ENCODE assay signal across 8 mouse cellular contexts in the genomic region with DNA sequence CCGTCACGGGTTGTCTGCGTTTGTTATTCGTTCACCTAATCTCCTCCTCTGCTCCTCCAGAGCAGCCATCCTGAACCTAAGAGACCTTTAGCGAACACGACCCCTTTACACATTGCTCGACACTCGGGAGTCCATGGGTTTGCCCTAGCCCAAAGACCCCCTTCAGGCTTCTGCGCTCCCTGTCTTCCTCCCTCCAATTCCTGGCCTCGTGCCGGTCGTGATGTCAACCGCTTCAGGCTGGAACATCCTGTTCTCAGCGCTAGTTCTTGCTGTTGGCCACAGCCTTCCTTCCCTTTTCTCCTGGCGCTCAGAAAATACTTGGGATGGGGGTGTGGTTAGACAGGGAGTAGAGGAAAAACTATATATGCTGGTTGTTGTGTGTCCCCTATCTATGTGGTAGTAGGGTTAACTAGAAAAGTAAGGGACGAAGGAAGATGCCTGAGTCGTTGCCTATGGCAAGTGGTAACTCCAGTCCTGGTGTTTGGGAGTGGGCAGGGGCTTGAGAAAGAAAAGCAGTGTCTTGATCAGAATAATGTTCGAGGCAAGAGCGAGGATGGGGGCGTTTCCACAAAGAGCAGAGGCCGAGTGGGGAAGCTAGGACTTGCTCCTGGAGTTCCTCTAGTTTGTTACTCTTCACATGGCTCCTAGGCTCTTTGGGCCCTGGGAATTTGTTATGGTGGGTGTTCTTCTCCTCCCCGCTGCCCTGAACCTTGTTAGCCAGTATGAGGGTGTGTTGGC. TPM values are rescaled to one million over a fixed set of nuclear protein-coding genes. Genes with fewer than 3 reads are reported as not detected.
DNase-seq lines count a peak whose midpoint lies in the region; ATAC-seq lines count a peak whose summit lies in the region.

No protein-coding gene starts in this region.

- peaks cover 3% of the 10 kb centered on the region for H3K36me3 ChIP-seq in embryonic facial prominence, embryonic 11.5 days (replicated peaks; ENCODE audit: control insufficient read depth, insufficient read depth, low read depth, low read length)
- peaks cover 39% of the 10 kb centered on the region for H3K36me3 ChIP-seq in heart, embryonic 12.5 days
- peaks cover 38% of the 10 kb centered on the region for H3K36me3 ChIP-seq in kidney, embryonic 15.5 days

- under 1% methylated on average over 22 of the region's 22 CpGs for WGBS in embryonic facial prominence, embryonic 11.5 days
- WGBS in heart, embryonic 12.5 days, result under 1% methylated on average over 22 of the region's 22 CpGs
- WGBS in kidney, embryonic 15.5 days, result under 1% methylated on average over 22 of the region's 22 CpGs

- DNase-seq in thymus, postnatal 0 days (ENCODE audit: low spot score), result peak; percentile 30
- DNase-seq in thymus, postnatal 10 days (ENCODE audit: low spot score in 2 of 2), result no peak
- DNase-seq in embryonic facial prominence, embryonic 11.5 days (ENCODE audit: low spot score), result peak; percentile 30
- peak; percentile 92 to 95 for DNase-seq in lung, adult 18-20 months
- DNase-seq in right cerebral cortex, adult 2 months (ENCODE audit: low spot score in 2 of 2), result peak; percentile 59 to 65
- no peak for DNase-seq in frontal cortex, adult 2 months (ENCODE audit: extremely low spot score in 1 of 2, low spot score in 1 of 2)

- peaks cover 19% of the 10 kb centered on the region for H3K4me1 ChIP-seq in embryonic facial prominence, embryonic 11.5 days (ENCODE audit: control insufficient read depth, insufficient read depth, low read length)
- peaks cover 47% of the 10 kb centered on the region for H3K4me1 ChIP-seq in heart, embryonic 12.5 days (replicated peaks)
- H3K4me1 ChIP-seq in kidney, embryonic 15.5 days, result peaks cover 61% of the 10 kb centered on the region

- peak overlapping the region; percentile 47 for H3K4me3 ChIP-seq in embryonic facial prominence, embryonic 11.5 days (ENCODE audit: low read depth, low read length)
- H3K4me3 ChIP-seq in heart, embryonic 12.5 days, result peak overlapping the region; percentile 56
- peak overlapping the region; percentile 61 for H3K4me3 ChIP-seq in kidney, embryonic 15.5 days (replicated peaks)

- H3K27ac ChIP-seq in embryonic facial prominence, embryonic 11.5 days (replicated peaks; ENCODE audit: low read depth, low read length), result peak overlapping the region; percentile 5; the same call in 1 of the 2 replicates
- peak overlapping the region; percentile 95 for H3K27ac ChIP-seq in heart, embryonic 12.5 days (ENCODE audit: poor library complexity, severe bottlenecking)
- peak overlapping the region; percentile 95 for H3K27ac ChIP-seq in kidney, embryonic 15.5 days

- no peaks in the 10 kb centered on the region for H3K27me3 ChIP-seq in embryonic facial prominence, embryonic 11.5 days (ENCODE audit: control insufficient read depth, insufficient read depth, low read length)
- no peaks in the 10 kb centered on the region for H3K27me3 ChIP-seq in heart, embryonic 12.5 days (replicated peaks)
- H3K27me3 ChIP-seq in kidney, embryonic 15.5 days, result no peaks in the 10 kb centered on the region

- no peak for ATAC-seq in embryonic facial prominence, embryonic 11.5 days (replicated peaks; ENCODE audit: insufficient number of reproducible peaks, low FRiP score, low TSS enrichment, low read depth)
- ATAC-seq in heart, embryonic 12.5 days (ENCODE audit: insufficient number of reproducible peaks, low FRiP score), result no peak
- no peak for ATAC-seq in kidney, embryonic 15.5 days (replicated peaks; ENCODE audit: low FRiP score)

- H3K4me2 ChIP-seq in embryonic facial prominence, embryonic 11.5 days (ENCODE audit: low read depth, low read length), result peak overlapping the region; percentile 73
- H3K4me2 ChIP-seq in heart, embryonic 12.5 days, result peak overlapping the region; percentile 95
- peak overlapping the region; percentile 96 for H3K4me2 ChIP-seq in kidney, embryonic 15.5 days

- H3K9ac ChIP-seq in embryonic facial prominence, embryonic 11.5 days (replicated peaks; ENCODE audit: low read length), result peak overlapping the region; percentile 39
- H3K9ac ChIP-seq in heart, embryonic 12.5 days, result peak overlapping the region; percentile 78
- H3K9ac ChIP-seq in kidney, embryonic 15.5 days, result peak overlapping the region; percentile 66

- H3K9me3 ChIP-seq in embryonic facial prominence, embryonic 11.5 days (replicated peaks; ENCODE audit: control insufficient read depth, low read length), result no peaks in the 10 kb centered on the region
- no peaks in the 10 kb centered on the region for H3K9me3 ChIP-seq in heart, embryonic 12.5 days (replicated peaks)
- H3K9me3 ChIP-seq in kidney, embryonic 15.5 days (replicated peaks), result no peaks in the 10 kb centered on the region

RNA-seq across cellular contexts. Expression of a gene that starts 4.3 kb away (rescaled TPM):
- 3.5 and 4.7 TPM in 2 replicates for polyA plus RNA-seq in thymus, postnatal 0 days (2015; fragmentation: Nextera tagmentation; extraction: Ambion mirVana)
- polyA plus RNA-seq in embryonic facial prominence, embryonic 11.5 days (2014; fragmentation: Nextera tagmentation; extraction: Ambion mirVana), result 5.5 and 6.5 TPM in 2 replicates
- 9.4 and 9.8 TPM in 2 replicates for polyA plus RNA-seq in heart, embryonic 12.5 days (2016; fragmentation: Nextera tagmentation; extraction: Ambion mirVana)
- polyA plus RNA-seq in kidney, embryonic 15.5 days (2015; fragmentation: Nextera tagmentation; extraction: Ambion mirVana), result 12.1 and 13.7 TPM in 2 replicates
- polyA plus RNA-seq in frontal cortex, adult 2 months (2012; rRNA removed), result 42.7 and 55.8 TPM in 2 replicates

RNA-seq across cellular contexts. Expression of a gene that starts 11.1 kb away (rescaled TPM):
- 35.9 and 38.5 TPM in 2 replicates for polyA plus RNA-seq in thymus, postnatal 0 days (2015; fragmentation: Nextera tagmentation; extraction: Ambion mirVana)
- polyA plus RNA-seq in embryonic facial prominence, embryonic 11.5 days (2014; fragmentation: Nextera tagmentation; extraction: Ambion mirVana), result 48.8 and 61.9 TPM in 2 replicates
- 97.2 and 100 TPM in 2 replicates for polyA plus RNA-seq in heart, embryonic 12.5 days (2016; fragmentation: Nextera tagmentation; extraction: Ambion mirVana)
- 83.5 and 101 TPM in 2 replicates for polyA plus RNA-seq in kidney, embryonic 15.5 days (2015; fragmentation: Nextera tagmentation; extraction: Ambion mirVana)
- polyA plus RNA-seq in frontal cortex, adult 2 months (2012; rRNA removed), result 1,200 and 1,339 TPM in 2 replicates

RNA-seq across cellular contexts. Expression of a gene that starts 20.9 kb away (rescaled TPM):
- polyA plus RNA-seq in thymus, postnatal 0 days (2015; fragmentation: Nextera tagmentation; extraction: Ambion mirVana), result 0.39 and 0.71 TPM in 2 replicates
- 0.11 TPM in 1 of 2 replicates, not detected in the other for polyA plus RNA-seq in embryonic facial prominence, embryonic 11.5 days (2014; fragmentation: Nextera tagmentation; extraction: Ambion mirVana)
- 0.70 and 0.81 TPM in 2 replicates for polyA plus RNA-seq in heart, embryonic 12.5 days (2016; fragmentation: Nextera tagmentation; extraction: Ambion mirVana)
- 0.42 and 0.46 TPM in 2 replicates for polyA plus RNA-seq in kidney, embryonic 15.5 days (2015; fragmentation: Nextera tagmentation; extraction: Ambion mirVana)
- 0.78 and 0.86 TPM in 2 replicates for polyA plus RNA-seq in frontal cortex, adult 2 months (2012; rRNA removed)

RNA-seq across cellular contexts. Expression of a gene that starts 23.0 kb away (rescaled TPM):
- 0.49 and 0.64 TPM in 2 replicates for polyA plus RNA-seq in thymus, postnatal 0 days (2015; fragmentation: Nextera tagmentation; extraction: Ambion mirVana)
- not detected in 2 replicates for polyA plus RNA-seq in embryonic facial prominence, embryonic 11.5 days (2014; fragmentation: Nextera tagmentation; extraction: Ambion mirVana)
- 0.42 and 0.65 TPM in 2 replicates for polyA plus RNA-seq in heart, embryonic 12.5 days (2016; fragmentation: Nextera tagmentation; extraction: Ambion mirVana)
- polyA plus RNA-seq in kidney, embryonic 15.5 days (2015; fragmentation: Nextera tagmentation; extraction: Ambion mirVana), result 0.27 and 0.51 TPM in 2 replicates
- 1.8 and 1.9 TPM in 2 replicates for polyA plus RNA-seq in frontal cortex, adult 2 months (2012; rRNA removed)

RNA-seq across cellular contexts. Expression of a gene that starts 26.4 kb away (rescaled TPM):
- 0.62 and 0.73 TPM in 2 replicates for polyA plus RNA-seq in thymus, postnatal 0 days (2015; fragmentation: Nextera tagmentation; extraction: Ambion mirVana)
- 0.25 and 0.88 TPM in 2 replicates for polyA plus RNA-seq in embryonic facial prominence, embryonic 11.5 days (2014; fragmentation: Nextera tagmentation; extraction: Ambion mirVana)
- 0.17 and 0.54 TPM in 2 replicates for polyA plus RNA-seq in heart, embryonic 12.5 days (2016; fragmentation: Nextera tagmentation; extraction: Ambion mirVana)
- polyA plus RNA-seq in kidney, embryonic 15.5 days (2015; fragmentation: Nextera tagmentation; extraction: Ambion mirVana), result 0.60 and 1.3 TPM in 2 replicates
- 5.1 and 8.0 TPM in 2 replicates for polyA plus RNA-seq in frontal cortex, adult 2 months (2012; rRNA removed)

Comparison
In these comparisons a context has a peak if more than half of its experiments do, and no peak if none do; other contexts are left out.
1. DNase-seq: peak in thymus, postnatal 0 days (single experiment), embryonic facial prominence, embryonic 11.5 days (single experiment), lung, adult 18-20 months (2 of 2) and right cerebral cortex, adult 2 months (2 of 2); none in thymus, postnatal 10 days (0 of 2) and frontal cortex, adult 2 months (0 of 2).
2. H3K27ac ChIP-seq: peak in every context shown above with its lines; median percentile 95 in heart, embryonic 12.5 days; 95 in kidney, embryonic 15.5 days; 5 in embryonic facial prominence, embryonic 11.5 days.
3. RNA of a gene that starts 11.1 kb away (polyA plus RNA-seq): 1,200 to 1,339 TPM in frontal cortex, adult 2 months; 83.5 to 101 TPM in kidney, embryonic 15.5 days, 97.2 to 100 TPM in heart, embryonic 12.5 days, 48.8 to 61.9 TPM in embryonic facial prominence, embryonic 11.5 days and 35.9 to 38.5 TPM in thymus, postnatal 0 days; every median in the first group is over 10 times any median in the second.
4. Peak in every context shown above with its lines, with median percentiles within 50 percentile points of each other: H3K4me2 ChIP-seq, H3K4me3 ChIP-seq and H3K9ac ChIP-seq.